Mouse (Mus musculus): ENCODE measurements around the gene Olfr1044. TPM values are rescaled to one million over a fixed set of nuclear protein-coding genes. Genes with fewer than 3 reads are reported as not detected.

The Olfr1044 gene
- polyA plus RNA-seq, 1 experiment = not detected

DNA sequence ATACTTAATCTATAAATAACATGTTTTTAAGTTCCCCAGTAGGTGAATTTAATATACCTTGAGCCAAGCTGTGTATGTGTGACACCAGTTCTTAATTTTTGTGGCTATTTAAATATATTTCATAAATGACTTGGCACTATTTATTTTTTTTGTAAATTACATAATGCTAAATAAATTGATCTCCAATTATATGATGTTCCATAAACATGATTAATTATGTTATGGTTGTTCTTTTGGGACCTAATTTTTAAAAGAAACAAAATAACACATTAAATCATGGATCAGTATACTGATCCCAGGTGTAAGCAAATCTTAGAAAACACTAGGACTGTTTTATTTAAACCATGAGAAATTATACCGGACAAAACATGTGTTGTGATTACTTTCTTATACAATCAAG lies 41.8 kb downstream of the Olfr1044 start, which contains the start of gene Olfr1039:
TSS of gene Olfr1039 (minus strand) at position 101 of the 400 bp plus-strand sequence.
- Histone ChIP-seq H3K4me3 (replicated peaks) (no peak within 1 kb of the TSS), H3K4me1 (ENCODE audit: control insufficient read depth) (no peaks in the 10 kb centered on the region), H3K27me3 (ENCODE audit: control insufficient read depth) (no peaks in the 10 kb centered on the region), H3K9me3 (ENCODE audit: control insufficient read depth, low read length) (no peaks in the 10 kb centered on the region), H3K36me3 (ENCODE audit: control insufficient read depth) (no peaks in the 10 kb centered on the region)
- TF ChIP-seq TAL1 (IDR thresholded peaks at IDR 0.05; ENCODE audit: low read length) (no peak), GATA1 (IDR thresholded peaks at IDR 0.05; ENCODE audit: low read length) (no peak)

Other genes with a start within 250 kb of the Olfr1044 start
- gene Olfr1028, start 227.4 kb downstream of the Olfr1044 start, polyA plus RNA-seq (2012) = not detected in 2 replicates
- not detected in 2 replicates for gene Olfr1029, start 203.9 kb downstream of the Olfr1044 start, polyA plus RNA-seq (2012)
- gene Olfr1030, start 198.5 kb downstream of the Olfr1044 start, polyA plus RNA-seq (2012) = 0.01 TPM in 1 of 2 replicates, not detected in the other
- not detected in 2 replicates for gene Olfr1031, start 187.5 kb downstream of the Olfr1044 start, polyA plus RNA-seq (2012)
- gene Olfr1032, start 172.3 kb downstream of the Olfr1044 start, polyA plus RNA-seq (2012) = not detected in 2 replicates
- not detected in 2 replicates for gene Olfr1033, start 157.2 kb downstream of the Olfr1044 start, polyA plus RNA-seq (2012)
- not detected in 2 replicates for gene Olfr1034, start 132.0 kb downstream of the Olfr1044 start, polyA plus RNA-seq (2012)
- gene Olfr1036, start 103.8 kb downstream of the Olfr1044 start, polyA plus RNA-seq (2012) = not detected in 2 replicates
- not detected in 2 replicates for gene Olfr1037, start 90.4 kb downstream of the Olfr1044 start, polyA plus RNA-seq (2012)
- gene Olfr1039, start 41.9 kb downstream of the Olfr1044 start, polyA plus RNA-seq (2012) = not detected in 2 replicates
- gene Olfr1040, start 31.1 kb downstream of the Olfr1044 start, polyA plus RNA-seq (2012) = not detected in 2 replicates
- not detected in 2 replicates for gene Olfr1042, start 16.0 kb downstream of the Olfr1044 start, polyA plus RNA-seq (2012)
- gene Olfr1043, start 10.3 kb downstream of the Olfr1044 start, polyA plus RNA-seq (2012) = not detected in 2 replicates
- not detected in 2 replicates for gene Olfr52, start 7.9 kb upstream of the Olfr1044 start, polyA plus RNA-seq (2012)
- gene Olfr1045, start 25.2 kb upstream of the Olfr1044 start, polyA plus RNA-seq (2012) = not detected in 2 replicates
- not detected in 2 replicates for gene Olfr1046, start 41.5 kb upstream of the Olfr1044 start, polyA plus RNA-seq (2012)
- gene Olfr1047, start 53.6 kb upstream of the Olfr1044 start, polyA plus RNA-seq (2012) = not detected in 2 replicates
- gene Olfr1048, start 62.5 kb upstream of the Olfr1044 start, polyA plus RNA-seq (2012) = not detected in 2 replicates
- gene Olfr1049, start 80.5 kb upstream of the Olfr1044 start, polyA plus RNA-seq (2012) = not detected in 2 replicates
- not detected in 2 replicates for gene Olfr1051, start 101.3 kb upstream of the Olfr1044 start, polyA plus RNA-seq (2012)
- gene Olfr1052, start 114.6 kb upstream of the Olfr1044 start, polyA plus RNA-seq (2012) = not detected in 2 replicates
- gene Olfr1053, start 137.5 kb upstream of the Olfr1044 start, polyA plus RNA-seq (2012) = not detected in 2 replicates
- not detected in 2 replicates for gene Olfr1054, start 157.6 kb upstream of the Olfr1044 start, polyA plus RNA-seq (2012)
- gene Olfr1055, start 172.5 kb upstream of the Olfr1044 start, polyA plus RNA-seq (2012) = not detected in 2 replicates
- not detected in 2 replicates for gene Olfr1056, start 184.6 kb upstream of the Olfr1044 start, polyA plus RNA-seq (2012)
- gene Olfr1057, start 200.6 kb upstream of the Olfr1044 start, polyA plus RNA-seq (2012) = not detected in 2 replicates
- not detected in 2 replicates for gene Olfr1058, start 210.7 kb upstream of the Olfr1044 start, polyA plus RNA-seq (2012)
- 0.04 TPM in 1 of 2 replicates, not detected in the other for gene Olfr1061, start 236.2 kb upstream of the Olfr1044 start, polyA plus RNA-seq (2012)
- not detected in 2 replicates for gene Olfr1062, start 248.9 kb upstream of the Olfr1044 start, polyA plus RNA-seq (2012)